Mouse (Mus musculus) limb, embryonic 13.5 days (tissue): ENCODE data around the gene Gm3072. TPM values are rescaled to one million over a fixed set of nuclear protein-coding genes. Genes with fewer than 3 reads are reported as not detected.
"Not testable (repeated sequence)": the region's sequence is repeated elsewhere in the genome, so short reads cannot be mapped to it uniquely, and the experiment has no call there.

Source experiments
- ATAC-seq: fragments of 200-750 bp; cut with Nextera tagmentation; 2 replicates; pipeline ENCODE4 v1.8.0; 2017; ENCODE audit warnings: low read depth, moderate number of reproducible peaks, moderate TSS enrichment; ENCODE audit not compliant: low FRiP score
- H3K27ac ChIP-seq: fragments of 300-500 bp; sonication (generic); 2 replicates; pipeline ENCODE4 v1.5.1; 2015; ENCODE audit warnings: inconsistent platforms, mild to moderate bottlenecking, moderate library complexity
- H3K27me3 ChIP-seq: fragments of 300-500 bp; sonication (generic); 2 replicates; pipeline ENCODE4 v1.6.1; 2015; ENCODE audit warnings: mild to moderate bottlenecking, inconsistent platforms
- H3K36me3 ChIP-seq: fragments of 300-500 bp; sonication (generic); 2 replicates; pipeline ENCODE4 v1.6.1; 2015; ENCODE audit warnings: inconsistent platforms, mild to moderate bottlenecking, moderate library complexity
- H3K4me1 ChIP-seq: fragments of 300-500 bp; sonication (generic); 2 replicates; pipeline ENCODE4 v1.6.1; 2015; ENCODE audit warnings: inconsistent platforms
- H3K4me2 ChIP-seq: fragments of 300-500 bp; sonication (generic); replicated peaks from 2 replicates; pipeline ENCODE4 v1.6.1; 2015; ENCODE audit warnings: inconsistent platforms, mild to moderate bottlenecking, moderate library complexity
- H3K4me3 ChIP-seq: fragments of 300-500 bp; sonication (generic); 2 replicates; pipeline ENCODE4 v1.5.1; 2015; ENCODE audit warnings: moderate library complexity, mild to moderate bottlenecking, inconsistent platforms
- H3K9ac ChIP-seq: fragments of 300-500 bp; sonication (generic); 2 replicates; pipeline ENCODE4 v1.6.1; 2015; ENCODE audit warnings: mild to moderate bottlenecking, inconsistent platforms
- H3K9me3 ChIP-seq: fragments of 300-500 bp; sonication (generic); 2 replicates; pipeline ENCODE4 v1.6.1; 2016; ENCODE audit warnings: inconsistent platforms
- WGBS: fragments of 180-500 bp; shearing (Covaris S2); methylation state at CpG from one replicate; pipeline ENCODE4 v1.1.7; 2015; 5-methylcytosine and 5-hydroxymethylcytosine counted together
- polyA plus RNA-seq: library from polyadenylated mRNA; unstranded; fragments of >200 nt; fragmentation: Nextera tagmentation; extraction: Ambion mirVana; gene quantifications from 2 replicates; pipeline ENCODE4 v1.2.1, GENCODE M21; 2015

Gene Gm3072
- not detected in 2 replicates for polyA plus RNA-seq

GRCm38 (mm10) chr14:41624512-41624911, at the start of gene Gm3072:
Gm3072 (minus strand) TSS chr14:41624612.
- not testable (repeated sequence) for H3K4me3 ChIP-seq, H3K4me2 ChIP-seq, H3K9me3 ChIP-seq, H3K27ac ChIP-seq, H3K36me3 ChIP-seq, ATAC-seq, H3K27me3 ChIP-seq, H3K4me1 ChIP-seq, H3K9ac ChIP-seq
- 74% methylated on average over 1 of the region's 2 CpGs for WGBS

GRCm38 (mm10) chr14:41648176-41648575, 23.8 kb upstream of the Gm3072 start:
- H3K4me3 ChIP-seq, H3K4me1 ChIP-seq, H3K9ac ChIP-seq, H3K27me3 ChIP-seq, H3K27ac ChIP-seq, H3K9me3 ChIP-seq, H3K36me3 ChIP-seq, ATAC-seq, H3K4me2 ChIP-seq: not testable (repeated sequence)
- 83% methylated on average over 2 of the region's 2 CpGs for WGBS

DNA sequence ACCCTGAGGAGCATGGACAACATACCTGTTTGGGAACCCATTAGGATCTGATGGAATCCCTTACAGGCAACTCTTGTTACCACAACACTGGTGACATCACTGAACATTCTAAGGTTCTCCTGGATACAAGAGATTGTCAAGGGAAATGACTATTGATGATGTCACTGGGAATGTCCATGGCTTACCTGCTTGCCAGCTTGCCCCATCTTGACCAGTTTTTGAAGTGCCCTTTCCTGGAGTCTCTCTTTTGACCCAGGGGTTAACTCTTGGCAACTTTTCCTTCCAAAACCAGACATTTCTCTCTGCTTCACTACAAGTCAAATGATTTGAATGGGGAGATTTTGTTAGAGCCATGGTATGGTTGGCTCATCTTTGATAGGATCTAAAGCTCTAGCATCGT, 22.0 kb upstream of the Gm3072 start, which contains the start of gene Gm3676:
Gene Gm3676, minus strand, starts transcription at position 101 of the 400 bp plus-strand sequence.
- WGBS, result no CpG with 5 or more reads among the region's 1 CpGs
- H3K4me3 ChIP-seq, H3K9me3 ChIP-seq, H3K4me1 ChIP-seq, H3K36me3 ChIP-seq, H3K27ac ChIP-seq, ATAC-seq, H3K4me2 ChIP-seq, H3K9ac ChIP-seq, H3K27me3 ChIP-seq: not testable (repeated sequence)

- whole genome bisulfite sequencing, result 88% methylated on average over 9 of the region's 11 CpGs
- not testable (repeated sequence) for H3K9me3 ChIP-seq, ATAC-seq, H3K27me3 ChIP-seq, H3K4me3 ChIP-seq, H3K27ac ChIP-seq, H3K9ac ChIP-seq, H3K36me3 ChIP-seq, H3K4me2 ChIP-seq, H3K4me1 ChIP-seq
These were observed 5.7 kb upstream of the Gm3072 start for GRCm38 (mm10) chr14:41630144-41630543.

- not testable (repeated sequence) for H3K36me3 ChIP-seq, H3K4me2 ChIP-seq, H3K4me1 ChIP-seq, H3K27ac ChIP-seq, ATAC-seq, H3K9me3 ChIP-seq, H3K27me3 ChIP-seq, H3K9ac ChIP-seq, H3K4me3 ChIP-seq
- WGBS, result 91% methylated on average over 5 of the region's 5 CpGs
These were observed 1.9 kb downstream of the Gm3072 start for GRCm38 (mm10) chr14:41622535-41622934.

DNA sequence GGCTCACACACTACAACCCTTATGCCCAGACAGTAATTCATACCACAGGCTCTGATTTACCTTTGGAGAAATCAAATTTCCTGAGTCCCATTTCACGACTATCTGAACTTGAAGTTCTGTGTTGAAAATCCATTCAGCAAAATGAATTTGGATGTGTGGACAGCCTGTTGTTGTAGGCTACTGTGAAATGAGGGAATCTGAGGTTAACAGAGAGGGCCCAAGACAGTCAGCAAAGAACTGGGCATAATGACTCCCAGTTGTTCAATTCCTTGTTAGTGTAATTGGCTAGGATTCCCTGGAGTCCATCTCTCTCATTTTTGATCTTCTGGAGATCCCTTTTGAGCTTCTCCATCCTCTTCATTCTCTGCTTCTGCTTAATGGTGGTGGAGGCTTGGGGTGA, 13.7 kb downstream of the Gm3072 start:
- H3K4me1 ChIP-seq, H3K4me3 ChIP-seq, H3K9ac ChIP-seq, H3K36me3 ChIP-seq, H3K27ac ChIP-seq, H3K9me3 ChIP-seq, H3K27me3 ChIP-seq, H3K4me2 ChIP-seq, ATAC-seq: not testable (repeated sequence)
- 89% methylated on average over 1 of the region's 1 CpGs for WGBS

DNA sequence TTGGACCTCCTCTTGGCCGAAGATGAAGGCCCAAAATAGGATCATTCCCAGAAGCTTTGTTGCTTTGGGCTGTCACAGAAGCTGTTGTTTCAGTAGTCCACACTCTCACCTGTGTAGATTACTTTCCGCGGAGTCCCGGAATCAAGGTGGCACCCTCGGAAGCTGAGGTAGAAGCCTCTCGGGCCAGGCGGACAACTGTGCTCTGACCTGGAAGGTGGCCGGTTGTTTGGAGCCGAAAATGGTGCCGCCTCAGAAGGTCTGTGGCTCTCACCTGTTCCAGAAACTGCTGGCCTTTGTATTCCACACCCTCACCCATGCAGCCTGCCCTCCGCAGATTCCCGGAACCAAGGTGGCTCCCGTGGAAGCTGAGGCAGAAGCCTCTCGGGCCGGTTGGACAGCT, 23.5 kb downstream of the Gm3072 start:
- H3K4me3 ChIP-seq, H3K4me1 ChIP-seq, H3K36me3 ChIP-seq, H3K4me2 ChIP-seq, H3K27me3 ChIP-seq, ATAC-seq, H3K9ac ChIP-seq, H3K9me3 ChIP-seq, H3K27ac ChIP-seq: not testable (repeated sequence)
- WGBS, result 91% methylated on average over 15 of the region's 15 CpGs

GRCm38 (mm10) chr14:41586346-41586745, 38.1 kb downstream of the Gm3072 start:
- not testable (repeated sequence) for ATAC-seq, H3K9ac ChIP-seq, H3K4me1 ChIP-seq, H3K9me3 ChIP-seq, H3K36me3 ChIP-seq, H3K27ac ChIP-seq, H3K27me3 ChIP-seq, H3K4me3 ChIP-seq, H3K4me2 ChIP-seq
- WGBS, result 73% methylated on average over 1 of the region's 1 CpGs

DNA sequence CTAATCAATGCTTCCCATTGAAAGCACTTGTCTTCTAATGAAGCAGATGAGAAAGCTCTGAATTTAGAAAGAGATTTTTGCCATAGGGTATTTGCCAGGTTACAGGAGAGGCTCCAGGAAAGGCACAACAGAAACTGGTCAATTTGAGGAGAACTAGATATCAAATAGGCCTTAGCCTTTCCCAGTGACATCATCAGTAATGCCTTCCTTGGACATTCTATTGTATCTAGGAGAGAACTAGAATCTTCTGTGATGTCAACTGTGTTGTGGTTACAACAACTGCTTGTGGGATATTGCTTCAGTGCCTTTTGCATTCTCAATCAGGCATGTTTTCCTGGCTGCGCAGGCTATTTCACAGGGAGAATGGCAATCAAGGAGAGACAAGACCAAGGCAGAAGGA, 51.5 kb downstream of the Gm3072 start, which contains the start of gene 1700049E17Rik2:
Gene 1700049E17Rik2, plus strand, starts transcription at position 301 of the 400 bp plus-strand sequence.
- no CpG with 5 or more reads among the region's 1 CpGs for WGBS
- not testable (repeated sequence) for ATAC-seq, H3K4me3 ChIP-seq, H3K36me3 ChIP-seq, H3K27me3 ChIP-seq, H3K9me3 ChIP-seq, H3K4me1 ChIP-seq, H3K27ac ChIP-seq, H3K9ac ChIP-seq, H3K4me2 ChIP-seq

Other genes starting within 250 kb of the Gm3072 start
- gene Gm7945, start 238.2 kb downstream of the Gm3072 start, polyA plus RNA-seq, result not detected in 2 replicates
- gene Gm6482, start 216.3 kb downstream of the Gm3072 start, polyA plus RNA-seq, result not detected in 2 replicates
- gene Gm7954, start 171.1 kb downstream of the Gm3072 start, polyA plus RNA-seq, result not detected in 2 replicates
- gene Gm3486, start 135.1 kb downstream of the Gm3072 start, polyA plus RNA-seq, result not detected in 2 replicates
- gene Gm7970, start 69.0 kb downstream of the Gm3072 start, polyA plus RNA-seq, result not detected in 2 replicates
- gene 1700049E17Rik2, start 51.4 kb downstream of the Gm3072 start, polyA plus RNA-seq, result not detected in 2 replicates
- gene Gm3676, start 21.9 kb upstream of the Gm3072 start, polyA plus RNA-seq, result not detected in 2 replicates
- not detected in 2 replicates for gene Gm8068, start 77.3 kb upstream of the Gm3072 start, polyA plus RNA-seq
- not detected in 2 replicates for gene Gm7929, start 126.0 kb upstream of the Gm3072 start, polyA plus RNA-seq
- gene Gm47189, start 147.8 kb upstream of the Gm3072 start, polyA plus RNA-seq, result not detected in 2 replicates